Mouse (Mus musculus): ENCODE data around the gene Kcnj15. TPM values are rescaled to one million over a fixed set of nuclear protein-coding genes. Genes with fewer than 3 reads are reported as not detected.

The Kcnj15 gene
- total and polyA plus RNA-seq, 3 experiments: 0.22 TPM; not detected in 2

DNA sequence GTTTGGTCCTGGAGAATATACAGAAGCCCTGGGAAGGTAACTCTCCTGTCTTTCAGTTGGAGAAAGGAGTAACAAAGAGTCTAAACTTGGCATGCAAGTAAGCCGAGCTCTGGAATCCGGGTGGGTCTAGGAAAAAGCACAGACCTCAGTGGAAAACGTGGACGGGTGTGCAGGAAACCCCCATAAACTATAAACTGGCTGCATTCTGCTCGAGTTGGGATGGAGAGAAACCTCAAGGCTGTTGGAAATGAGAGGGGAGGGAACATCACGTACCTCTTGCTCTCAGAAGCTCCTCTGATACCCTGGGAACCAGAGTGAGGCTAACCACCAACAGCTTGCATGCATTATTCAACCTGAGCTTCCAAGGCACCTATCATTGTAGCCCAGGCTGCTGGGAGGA lies 12.3 kb downstream of the Kcnj15 start:
- Histone ChIP-seq H3K36me3 (replicated peaks) (no peaks in the 10 kb centered on the region), H3K27me3 (ENCODE audit: insufficient read depth, low read length) (peaks cover 27% of the 10 kb centered on the region), H3K4me1 (ENCODE audit: insufficient read depth, low read depth, low read length) (no peaks in the 10 kb centered on the region), H3K4me3 (ENCODE audit: low read depth, low read length) (no peak overlapping the region), H3K9me3 (replicated peaks) (no peaks in the 10 kb centered on the region)
- no peak for TF ChIP-seq CTCF (IDR thresholded peaks at IDR 0.05; ENCODE audit: low read depth, low read length)
- TF ChIP-seq GATA1 (IDR thresholded peaks at IDR 0.05; ENCODE audit: borderline replicate concordance, low read length): no peak
- TF ChIP-seq TAL1 (conservative IDR thresholded peaks at IDR 0.05; ENCODE audit: low read depth, low read length): no peak
- TF ChIP-seq POLR2AphosphoS5 (IDR thresholded peaks at IDR 0.05; ENCODE audit: insufficient replicate concordance, low read depth, low read length): no peak
- no peak for TF ChIP-seq GATA2 (IDR thresholded peaks at IDR 0.05; ENCODE audit: borderline replicate concordance, low read depth, low read length)
- DNase-seq (ENCODE audit: low spot score) (no peak), ATAC-seq (ENCODE audit: extremely low read depth, insufficient number of reproducible peaks, low FRiP score, poor library complexity, severe bottlenecking) (no peak)

DNA sequence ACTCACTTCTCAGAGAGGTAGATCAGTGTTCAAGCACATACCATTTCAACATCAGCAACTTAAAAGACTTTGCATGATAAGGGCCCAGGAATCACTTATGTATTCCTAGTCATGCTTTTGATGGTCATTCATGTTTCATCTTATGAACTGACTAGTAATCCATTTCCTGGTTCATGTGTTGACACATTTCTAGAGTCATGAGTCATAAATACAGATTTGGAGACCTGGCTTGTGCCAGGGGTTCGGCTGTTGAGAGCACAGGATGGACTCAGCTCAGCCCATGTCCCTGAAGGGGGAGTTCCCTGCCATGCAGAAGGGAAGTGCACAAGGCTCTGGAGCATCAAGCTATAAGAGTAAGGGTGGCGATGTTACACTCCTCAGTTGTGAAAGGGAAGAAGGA lies 15.7 kb downstream of the Kcnj15 start:
- DNase-seq (ENCODE audit: low spot score) (no peak), ATAC-seq (ENCODE audit: extremely low read depth, insufficient number of reproducible peaks, low FRiP score, poor library complexity, severe bottlenecking) (no peak)
- 0 out of 2 replicates have a peak, but pooled peaks cover 2% of the 10 kb centered on the region for H3K4me1 ChIP-seq (ENCODE audit: insufficient read depth, low read depth, low read length)
- H3K4me3 ChIP-seq (ENCODE audit: low read depth, low read length): no peak overlapping the region
- no peak for TF ChIP-seq TAL1 (conservative IDR thresholded peaks at IDR 0.05; ENCODE audit: low read depth, low read length)
- no peak for TF ChIP-seq CTCF (IDR thresholded peaks at IDR 0.05; ENCODE audit: low read depth, low read length)
- no peak for TF ChIP-seq GATA1 (IDR thresholded peaks at IDR 0.05; ENCODE audit: borderline replicate concordance, low read length)
- no peak for TF ChIP-seq GATA2 (IDR thresholded peaks at IDR 0.05; ENCODE audit: borderline replicate concordance, low read depth, low read length)
- no peak for TF ChIP-seq POLR2AphosphoS5 (IDR thresholded peaks at IDR 0.05; ENCODE audit: insufficient replicate concordance, low read depth, low read length)
- H3K9me3 ChIP-seq (replicated peaks): no peaks in the 10 kb centered on the region
- peaks cover 20% of the 10 kb centered on the region for H3K27me3 ChIP-seq (ENCODE audit: insufficient read depth, low read length)
- H3K36me3 ChIP-seq (replicated peaks): no peaks in the 10 kb centered on the region

DNA sequence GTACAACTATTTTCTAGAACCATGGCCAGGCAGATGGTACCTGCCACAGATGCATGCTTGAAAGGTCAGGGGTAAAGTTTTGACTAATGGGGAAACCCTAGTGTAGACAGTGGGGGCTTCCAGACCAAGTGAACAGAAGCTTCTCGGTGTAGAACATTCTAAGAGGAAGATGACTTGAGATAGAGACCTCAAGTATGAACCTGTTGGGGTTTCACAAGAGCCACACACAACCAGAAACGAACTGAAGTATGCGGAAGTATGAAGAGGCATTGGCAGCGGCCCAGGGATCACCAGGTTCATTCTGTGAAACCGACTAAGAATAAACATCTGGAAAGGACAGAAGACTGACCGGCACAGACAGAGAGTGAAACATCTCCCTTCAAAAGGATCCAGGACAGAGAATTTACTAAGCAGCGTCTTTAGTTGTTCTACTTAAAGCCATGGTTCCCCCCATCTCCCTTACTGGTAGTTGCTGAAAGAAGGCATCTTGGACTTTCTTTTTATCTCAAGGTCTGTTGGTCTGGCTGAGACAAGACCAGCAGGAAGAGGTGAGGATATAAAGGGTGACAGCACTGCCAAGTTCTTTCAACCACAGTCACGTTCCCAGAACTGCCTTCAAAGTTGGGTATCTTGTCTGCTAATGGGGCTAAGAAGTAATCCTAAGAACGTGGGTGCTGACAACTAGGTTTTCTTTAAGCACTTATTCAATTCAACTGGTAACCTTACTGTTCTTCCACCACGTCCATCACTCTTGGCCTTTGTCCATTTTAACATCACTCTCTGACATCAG lies 18.6 kb downstream of the Kcnj15 start:
- no peaks in the 10 kb centered on the region for H3K9me3 ChIP-seq (replicated peaks)
- H3K36me3 ChIP-seq (replicated peaks): no peaks in the 10 kb centered on the region
- peaks cover 16% of the 10 kb centered on the region; the same call in 1 of the 2 replicates for H3K27me3 ChIP-seq (ENCODE audit: insufficient read depth, low read length)
- H3K4me3 ChIP-seq (ENCODE audit: low read depth, low read length): no peak overlapping the region
- ATAC-seq (ENCODE audit: extremely low read depth, insufficient number of reproducible peaks, low FRiP score, poor library complexity, severe bottlenecking) (no peak), DNase-seq (ENCODE audit: low spot score) (no peak)
- TF ChIP-seq GATA2 (IDR thresholded peaks at IDR 0.05; ENCODE audit: borderline replicate concordance, low read depth, low read length) (no peak), POLR2AphosphoS5 (IDR thresholded peaks at IDR 0.05; ENCODE audit: insufficient replicate concordance, low read depth, low read length) (no peak), GATA1 (IDR thresholded peaks at IDR 0.05; ENCODE audit: borderline replicate concordance, low read length) (no peak), TAL1 (conservative IDR thresholded peaks at IDR 0.05; ENCODE audit: low read depth, low read length) (no peak)
- 0 out of 2 replicates have a peak, but pooled peaks cover 2% of the 10 kb centered on the region for H3K4me1 ChIP-seq (ENCODE audit: insufficient read depth, low read depth, low read length)

DNA sequence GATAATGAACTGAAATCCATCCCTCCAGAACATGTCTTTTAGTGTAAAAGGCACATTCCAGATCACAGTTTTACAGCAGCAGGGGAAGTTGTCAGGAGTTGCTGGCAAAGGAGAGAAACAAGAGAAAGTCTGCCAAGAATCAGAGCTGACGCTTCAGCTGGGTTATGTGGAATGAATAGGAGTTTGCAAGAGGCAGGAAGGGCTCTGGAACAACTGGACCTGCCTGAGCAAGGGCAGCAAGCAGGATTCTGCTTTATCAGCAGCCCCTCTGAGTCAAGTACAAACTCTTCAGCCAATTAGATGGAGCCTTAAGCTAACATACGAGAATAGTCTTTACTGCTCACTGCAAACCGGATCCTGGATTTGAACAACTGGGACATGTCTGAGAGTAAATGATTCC lies 21.7 kb downstream of the Kcnj15 start:
- ATAC-seq (ENCODE audit: extremely low read depth, insufficient number of reproducible peaks, low FRiP score, poor library complexity, severe bottlenecking): no peak

DNA sequence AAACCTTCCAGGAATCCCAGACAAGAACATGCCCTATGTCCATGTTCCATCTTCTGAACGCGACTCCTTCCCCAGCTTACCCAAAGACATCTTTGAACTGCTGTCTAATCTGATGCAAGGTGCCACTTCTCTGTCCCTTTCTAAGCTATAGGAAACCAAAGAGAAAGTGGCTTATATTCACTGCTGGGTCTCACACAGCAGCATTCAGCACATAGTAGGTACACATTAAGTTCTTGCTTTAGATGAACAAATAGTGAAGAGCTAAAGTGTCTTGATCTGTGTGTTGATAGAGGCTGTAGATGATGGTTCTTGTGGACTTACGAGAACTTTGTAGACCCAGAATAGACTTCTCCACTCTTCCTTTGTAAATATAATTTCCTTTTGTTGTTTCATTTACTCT lies 23.0 kb downstream of the Kcnj15 start:
- TF ChIP-seq CTCF (IDR thresholded peaks at IDR 0.05; ENCODE audit: low read depth, low read length) (no peak), TAL1 (conservative IDR thresholded peaks at IDR 0.05; ENCODE audit: low read depth, low read length) (no peak)
- H3K9me3 ChIP-seq (replicated peaks): no peaks in the 10 kb centered on the region

More for the DNA sequence above, 21.7 kb downstream of the Kcnj15 start:
- H3K27me3 ChIP-seq (ENCODE audit: insufficient read depth, low read length): peaks cover 17% of the 10 kb centered on the region
- 0 out of 2 replicates have a peak, but pooled peaks cover 2% of the 10 kb centered on the region for H3K4me1 ChIP-seq (ENCODE audit: insufficient read depth, low read depth, low read length)
- TF ChIP-seq CTCF (IDR thresholded peaks at IDR 0.05; ENCODE audit: low read depth, low read length) (no peak), GATA2 (IDR thresholded peaks at IDR 0.05; ENCODE audit: borderline replicate concordance, low read depth, low read length) (no peak), GATA1 (IDR thresholded peaks at IDR 0.05; ENCODE audit: borderline replicate concordance, low read length) (no peak), POLR2AphosphoS5 (IDR thresholded peaks at IDR 0.05; ENCODE audit: insufficient replicate concordance, low read depth, low read length) (no peak), TAL1 (conservative IDR thresholded peaks at IDR 0.05; ENCODE audit: low read depth, low read length) (no peak)
- H3K9me3 ChIP-seq (replicated peaks): no peaks in the 10 kb centered on the region
- H3K4me3 ChIP-seq (ENCODE audit: low read depth, low read length): no peak overlapping the region
- no peak for DNase-seq (ENCODE audit: low spot score)
- no peaks in the 10 kb centered on the region for H3K36me3 ChIP-seq (replicated peaks)

DNA sequence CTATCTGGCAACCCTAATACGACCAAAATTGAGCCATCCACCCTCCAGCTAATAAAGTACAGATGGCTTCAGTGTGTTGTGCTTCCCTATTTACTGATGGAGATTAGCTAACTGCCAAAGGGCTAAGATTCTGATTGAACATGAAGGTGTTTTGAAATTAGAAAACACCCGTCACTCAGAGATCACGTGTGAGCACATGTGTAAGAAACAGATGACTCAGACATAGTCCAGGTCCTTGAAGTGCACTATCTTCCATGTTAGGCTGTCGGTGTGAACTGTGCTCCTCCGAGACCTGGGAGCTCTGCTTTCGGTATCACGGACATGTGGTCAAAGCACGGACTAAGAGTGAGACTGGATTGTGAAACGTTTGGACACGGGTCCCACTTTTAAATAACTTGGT lies 26.0 kb downstream of the Kcnj15 start:
- Histone ChIP-seq H3K4me1 (ENCODE audit: insufficient read depth, low read depth, low read length) (no peaks in the 10 kb centered on the region), H3K27me3 (ENCODE audit: insufficient read depth, low read length) (peaks cover 29% of the 10 kb centered on the region), H3K4me3 (ENCODE audit: low read depth, low read length) (no peak overlapping the region), H3K9me3 (replicated peaks) (no peaks in the 10 kb centered on the region), H3K36me3 (replicated peaks) (no peaks in the 10 kb centered on the region)
- DNase-seq (ENCODE audit: low spot score): no peak
- ATAC-seq (ENCODE audit: extremely low read depth, insufficient number of reproducible peaks, low FRiP score, poor library complexity, severe bottlenecking): no peak
- TF ChIP-seq GATA1 (IDR thresholded peaks at IDR 0.05; ENCODE audit: borderline replicate concordance, low read length): no peak
- TF ChIP-seq TAL1 (conservative IDR thresholded peaks at IDR 0.05; ENCODE audit: low read depth, low read length): no peak
- TF ChIP-seq POLR2AphosphoS5 (IDR thresholded peaks at IDR 0.05; ENCODE audit: insufficient replicate concordance, low read depth, low read length): no peak
- TF ChIP-seq CTCF (IDR thresholded peaks at IDR 0.05; ENCODE audit: low read depth, low read length): no peak
- no peak for TF ChIP-seq GATA2 (IDR thresholded peaks at IDR 0.05; ENCODE audit: borderline replicate concordance, low read depth, low read length)

More for the DNA sequence above, 23.0 kb downstream of the Kcnj15 start:
- Histone ChIP-seq H3K27me3 (ENCODE audit: insufficient read depth, low read length) (peaks cover 13% of the 10 kb centered on the region), H3K4me1 (ENCODE audit: insufficient read depth, low read depth, low read length) (0 out of 2 replicates have a peak, but pooled peaks cover 2% of the 10 kb centered on the region), H3K36me3 (replicated peaks) (no peaks in the 10 kb centered on the region), H3K4me3 (ENCODE audit: low read depth, low read length) (no peak overlapping the region)
- DNase-seq (ENCODE audit: low spot score): no peak
- no peak for ATAC-seq (ENCODE audit: extremely low read depth, insufficient number of reproducible peaks, low FRiP score, poor library complexity, severe bottlenecking)
